Mouse (Mus musculus) liver, adult 2 months (tissue): ENCODE data around the gene Cckbr. TPM values are rescaled to one million over a fixed set of nuclear protein-coding genes. Genes with fewer than 3 reads are reported as not detected.

Experiments
- DNase-seq: peaks from one replicate; pipeline ENCODE4 v3.0.0-alpha.2; 2011; ENCODE audit warnings: low read depth, low spot score; ENCODE audit errors: extremely low read depth
- H3K27ac ChIP-seq: fragments of 200-500 bp; replicated peaks from 2 replicates; pipeline ENCODE4 v1.5.1; 2012; ENCODE audit warnings: low read depth, mild to moderate bottlenecking, control low read depth, inconsistent platforms, low read length; ENCODE audit not compliant: insufficient read depth
- H3K27me3 ChIP-seq: fragments of 200-500 bp; 2 replicates; pipeline ENCODE4 v1.6.1; 2012; ENCODE audit warnings: mild to moderate bottlenecking, moderate library complexity, low read length, inconsistent platforms; ENCODE audit not compliant: control insufficient read depth, insufficient read depth
- H3K36me3 ChIP-seq: fragments of 200-500 bp; 2 replicates; pipeline ENCODE4 v1.6.1; 2012; ENCODE audit warnings: low read length, inconsistent platforms; ENCODE audit not compliant: control insufficient read depth, insufficient read depth
- H3K4me1 ChIP-seq: fragments of 200-500 bp; 2 replicates; pipeline ENCODE4 v1.6.1; 2011; ENCODE audit warnings: low read length; ENCODE audit not compliant: control insufficient read depth, insufficient read depth
- H3K4me3 ChIP-seq: fragments of 200-500 bp; 2 replicates; pipeline ENCODE4 v1.5.1; 2011; ENCODE audit warnings: low read depth, mild to moderate bottlenecking, control low read depth, low read length, moderate library complexity; ENCODE audit not compliant: insufficient read depth
- H3K79me2 ChIP-seq: fragments of 200-500 bp; 2 replicates; pipeline ENCODE4 v1.6.1; 2012; ENCODE audit warnings: inconsistent platforms, mild to moderate bottlenecking, low read length, moderate library complexity; ENCODE audit not compliant: control insufficient read depth, insufficient read depth
- H3K9ac ChIP-seq: fragments of 200-500 bp; 2 replicates; pipeline ENCODE4 v1.6.1; 2012; ENCODE audit warnings: low read depth, mild to moderate bottlenecking, control low read depth, inconsistent platforms, low read length
- CTCF ChIP-seq: fragments of 200-500 bp; IDR thresholded peaks from 2 replicates; pipeline ENCODE4 v1.5.1; 2011; ENCODE audit warnings: low read depth, low read length, control low read depth
- POLR2A ChIP-seq: fragments of 200-500 bp; IDR thresholded peaks from 2 replicates; pipeline ENCODE4 v1.6.1; 2011; ENCODE audit warnings: low read length, control low read depth; ENCODE audit not compliant: insufficient read depth; ENCODE audit errors: extremely low read depth
- WGBS: fragments of 180-500 bp; shearing (Covaris S2); methylation state at CpG from one replicate; pipeline ENCODE4 v1.1.7; 2018; 5-methylcytosine and 5-hydroxymethylcytosine counted together
- polyA plus RNA-seq: library from polyadenylated mRNA; depleted of rRNA; stranded (reverse); fragments of >200 nt; gene quantifications from 2 replicates; pipeline ENCODE4 v1.2.3, GENCODE M21; 2012
- total RNA-seq: library from RNA; depleted of rRNA; stranded (reverse); fragments of >200 nt; gene quantifications from 2 replicates; pipeline ENCODE4 v1.2.3, GENCODE M21; 2014

Gene Cckbr
- total and polyA plus RNA-seq, 2 experiments: not detected

- Histone ChIP-seq H3K27me3 (no peaks in the 10 kb centered on the region), H3K4me1 (peaks cover 9% of the 10 kb centered on the region), H3K9ac (no peak overlapping the region), H3K36me3 (peaks cover 5% of the 10 kb centered on the region), H3K79me2 (peaks cover 5% of the 10 kb centered on the region; the same call in 1 of the 2 replicates), H3K27ac (peak overlapping the region; percentile 32; the same call in 1 of the 2 replicates), H3K4me3 (no peak overlapping the region)
- TF ChIP-seq POLR2A (no peak), CTCF (no peak)
- no peak for DNase-seq
Observed at GRCm38 (mm10) chr7:105396126-105396525, 29.4 kb upstream of the Cckbr start.

GRCm38 (mm10) chr7:105399058-105399934 is 26.2 kb upstream of the Cckbr start:
- Histone ChIP-seq H3K9ac (peak overlapping the region; percentile 90), H3K4me1 (peaks cover 9% of the 10 kb centered on the region), H3K27me3 (no peaks in the 10 kb centered on the region), H3K79me2 (peaks cover 5% of the 10 kb centered on the region; the same call in 1 of the 2 replicates), H3K27ac (peak overlapping the region; percentile 52), H3K36me3 (no peaks in the 10 kb centered on the region; the same call in 1 of the 2 replicates), H3K4me3 (peak overlapping the region; percentile 85)
- peak; percentile 25 for DNase-seq
- WGBS: under 1% methylated on average over 25 of the region's 25 CpGs
- TF ChIP-seq POLR2A (no peak), CTCF (no peak)

GRCm38 (mm10) chr7:105399935-105400624 is 25.5 kb upstream of the Cckbr start, which contains the start of gene Fam160a2:
Fam160a2 (minus strand) TSS chr7:105400054.
- under 1% methylated on average over 55 of the region's 55 CpGs for WGBS
- peak within 1 kb of the TSS; percentile 67 for H3K27ac ChIP-seq
- peak; percentile 50; the same call in 1 of the 2 replicates for TF ChIP-seq POLR2A
- no peak for TF ChIP-seq CTCF
- DNase-seq: peak; percentile 98
- peak within 1 kb of the TSS; percentile 90 for H3K9ac ChIP-seq
- peaks cover 9% of the 10 kb centered on the region for H3K4me1 ChIP-seq
- no peaks in the 10 kb centered on the region; the same call in 1 of the 2 replicates for H3K36me3 ChIP-seq
- H3K79me2 ChIP-seq: peaks cover 5% of the 10 kb centered on the region; the same call in 1 of the 2 replicates
- peak within 1 kb of the TSS; percentile 85 for H3K4me3 ChIP-seq
- no peaks in the 10 kb centered on the region for H3K27me3 ChIP-seq

GRCm38 (mm10) chr7:105404268-105404667 is 21.3 kb upstream of the Cckbr start, which contains the start of gene Cnga4:
Cnga4 (plus strand) TSS chr7:105404568.
- DNase-seq: no peak
- Histone ChIP-seq H3K4me1 (peaks cover 1% of the 10 kb centered on the region; the same call in 1 of the 2 replicates), H3K4me3 (no peak within 1 kb of the TSS), H3K27ac (no peak within 1 kb of the TSS), H3K27me3 (no peaks in the 10 kb centered on the region), H3K36me3 (no peaks in the 10 kb centered on the region), H3K79me2 (peaks cover 5% of the 10 kb centered on the region; the same call in 1 of the 2 replicates), H3K9ac (no peak within 1 kb of the TSS)
- TF ChIP-seq POLR2A: no peak
- TF ChIP-seq CTCF: no peak
- 82% methylated on average over 5 of the region's 5 CpGs for WGBS

- H3K4me1 ChIP-seq: no peaks in the 10 kb centered on the region
- no peak for DNase-seq
- H3K27me3 ChIP-seq: no peaks in the 10 kb centered on the region
- H3K27ac ChIP-seq: no peak overlapping the region
- H3K36me3 ChIP-seq: no peaks in the 10 kb centered on the region
- no peaks in the 10 kb centered on the region for H3K79me2 ChIP-seq
- H3K9ac ChIP-seq: no peak overlapping the region
- H3K4me3 ChIP-seq: no peak overlapping the region
- no peak for TF ChIP-seq POLR2A
- WGBS: 59% methylated on average over 1 of the region's 1 CpGs
Observed at GRCm38 (mm10) chr7:105406322-105406721, 19.2 kb upstream of the Cckbr start.
